Mouse (Mus musculus) myocyte (in vitro differentiated cells): ENCODE data around the gene Gm11020. TPM values are rescaled to one million over a fixed set of nuclear protein-coding genes. Genes with fewer than 3 reads are reported as not detected.
"Not testable (repeated sequence)": the region's sequence is repeated elsewhere in the genome, so short reads cannot be mapped to it uniquely, and the experiment has no call there.

Source experiments
- H3K27me3 ChIP-seq: one replicate; pipeline ENCODE4 v1.6.1; 2011; ENCODE audit not compliant: control insufficient read depth, insufficient read depth, insufficient read length
- H3K36me3 ChIP-seq: one replicate; pipeline ENCODE4 v1.6.1; 2011; ENCODE audit not compliant: control insufficient read depth, insufficient read depth
- H3K4me2 ChIP-seq: one replicate; pipeline ENCODE4 v1.6.1; 2011; ENCODE audit warnings: low read depth, control low read depth
- H3K4me3 ChIP-seq: one replicate; pipeline ENCODE4 v1.5.1; 2011; ENCODE audit warnings: mild to moderate bottlenecking, control low read depth, moderate library complexity
- H3K79me2 ChIP-seq: one replicate; pipeline ENCODE4 v1.6.1; 2011; ENCODE audit not compliant: control insufficient read depth, insufficient read depth
- H3ac ChIP-seq: one replicate; pipeline ENCODE4 v1.6.1; 2011; ENCODE audit not compliant: control insufficient read depth, insufficient read length
- CEBPB ChIP-seq: IDR thresholded peaks from 2 replicates; pipeline ENCODE4 v1.6.1; 2011; ENCODE audit warnings: mild to moderate bottlenecking, moderate library complexity; ENCODE audit not compliant: poor library complexity, insufficient read depth, severe bottlenecking
- E2F4 ChIP-seq: IDR thresholded peaks from one replicate; pipeline ENCODE4 v1.6.1; 2011; ENCODE audit warnings: mild to moderate bottlenecking, control low read depth, moderate library complexity; ENCODE audit not compliant: insufficient read depth
- MAX ChIP-seq: IDR thresholded peaks from one replicate; pipeline ENCODE4 v1.6.1; 2011; ENCODE audit warnings: low read depth, mild to moderate bottlenecking, control low read depth
- MYOD1 ChIP-seq, 3 experiments: IDR thresholded peaks; one replicate each; pipeline ENCODE4 v1.6.1; 2011; ENCODE audit warnings: control low read depth in 2 of 3, low read depth in 2 of 3, mild to moderate bottlenecking in 2 of 3, moderate library complexity in 1 of 3; ENCODE audit not compliant: insufficient read length in 2 of 3, control insufficient read depth in 1 of 3
- MYOG ChIP-seq, 3 experiments: IDR thresholded peaks; one replicate each; pipeline ENCODE4 v1.6.1; 2011; ENCODE audit warnings: control low read depth in 2 of 3, low read depth in 2 of 3, mild to moderate bottlenecking in 2 of 3; ENCODE audit not compliant: insufficient read length in 2 of 3, control insufficient read depth in 1 of 3, insufficient read depth in 1 of 3
- POLR2A ChIP-seq: IDR thresholded peaks from one replicate; pipeline ENCODE4 v1.6.1; 2011; ENCODE audit warnings: low read depth, mild to moderate bottlenecking, control low read depth, moderate library complexity; ENCODE audit not compliant: insufficient read length
- POLR2AphosphoS2 ChIP-seq: IDR thresholded peaks from one replicate; pipeline ENCODE4 v1.6.1; 2011; ENCODE audit warnings: low read depth, control low read depth; ENCODE audit not compliant: insufficient read length
- REST ChIP-seq: IDR thresholded peaks from one replicate; pipeline ENCODE4 v1.6.1; 2011; ENCODE audit warnings: mild to moderate bottlenecking, control low read depth, moderate library complexity; ENCODE audit not compliant: insufficient read depth, insufficient read length
- SRF ChIP-seq: IDR thresholded peaks from one replicate; pipeline ENCODE4 v1.6.1; 2011; ENCODE audit warnings: low read depth; ENCODE audit not compliant: control insufficient read depth, insufficient read length
- TCF12 ChIP-seq: IDR thresholded peaks from one replicate; pipeline ENCODE4 v1.6.1; 2011; ENCODE audit warnings: mild to moderate bottlenecking, control low read depth; ENCODE audit not compliant: poor library complexity, insufficient read depth, severe bottlenecking
- TCF3 ChIP-seq: IDR thresholded peaks from one replicate; pipeline ENCODE4 v1.6.1; 2011; ENCODE audit warnings: low read depth, control low read depth; ENCODE audit not compliant: insufficient read length
- USF1 ChIP-seq: IDR thresholded peaks from one replicate; pipeline ENCODE4 v1.6.1; 2011; ENCODE audit warnings: low read depth, mild to moderate bottlenecking, control low read depth, moderate library complexity
- polyA plus RNA-seq: library from polyadenylated mRNA; unstranded; fragments of >200 nt; fragmentation: generic; extraction: Trizol; gene quantifications from one replicate; pipeline ENCODE4 v1.2.1, GENCODE M21; 2012; ENCODE audit warnings: missing spikeins

Gene Gm11020
- polyA plus RNA-seq, 1 experiment = not detected

DNA sequence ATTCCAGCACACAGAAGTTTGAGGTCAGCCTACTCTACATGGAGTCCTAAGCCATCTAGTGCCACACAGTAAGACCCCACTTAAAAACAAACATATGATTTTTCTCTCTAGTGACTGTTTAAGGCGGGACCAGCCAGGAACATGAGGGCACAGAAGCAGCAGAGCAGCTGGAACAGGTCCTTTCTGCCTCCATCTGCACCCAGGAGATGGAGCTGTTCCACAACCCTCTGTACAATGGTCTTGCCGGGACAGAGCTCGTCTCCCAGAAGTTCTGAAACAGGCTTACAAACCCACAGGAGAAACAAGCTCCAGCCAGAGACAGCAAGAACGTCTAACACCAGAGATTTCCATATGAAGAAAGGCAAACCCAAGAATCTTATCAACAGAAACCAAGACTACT, 8.1 kb upstream of the Gm11020 start:
- Histone ChIP-seq H3K27me3 (peaks cover 17% of the 10 kb centered on the region), H3K79me2 (no peaks in the 10 kb centered on the region), H3K4me2 (no peak overlapping the region), H3K36me3 (no peaks in the 10 kb centered on the region), H3ac (no peak overlapping the region), H3K4me3 (no peak overlapping the region)
- TF ChIP-seq POLR2A (no peak), SRF (no peak), TCF3 (no peak), USF1 (no peak), CEBPB (no peak), MYOG (IDR thresholded peaks at IDR 0.05; ENCODE audit: control insufficient read depth in 1 of 3, insufficient read depth in 1 of 3, insufficient read length in 2 of 3, low read depth in 2 of 3) (no peak), MYOD1 (IDR thresholded peaks at IDR 0.05; ENCODE audit: control insufficient read depth in 1 of 3, insufficient read length in 2 of 3, low read depth in 2 of 3) (no peak), MAX (no peak), TCF12 (no peak), REST (no peak), POLR2AphosphoS2 (no peak), E2F4 (no peak)

DNA sequence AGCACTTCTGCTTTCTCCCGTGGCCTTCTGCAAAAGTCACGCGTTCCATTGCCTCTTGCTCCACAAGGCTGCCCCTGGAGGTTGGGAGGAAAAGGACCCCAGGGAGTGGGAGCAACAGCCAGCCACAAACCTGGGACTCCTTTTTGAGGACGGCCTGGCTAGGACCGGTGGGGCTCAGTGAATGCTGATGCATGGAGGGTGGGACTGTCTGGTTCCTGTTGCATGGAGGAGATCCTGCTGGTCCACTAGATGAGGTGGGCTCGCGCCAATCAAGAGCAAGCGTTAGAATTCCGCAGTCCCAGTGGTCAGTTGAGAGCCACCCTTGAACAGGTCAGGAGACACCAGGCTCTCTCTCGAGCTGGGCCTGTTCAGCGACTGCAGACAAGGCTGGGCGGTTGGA, 563 bp downstream of the Gm11020 start, which contains the start of gene Cmtm2b:
Cmtm2b (plus strand) TSS at position 301 of the 400 bp plus-strand sequence.
- not testable (repeated sequence) for H3K4me2 ChIP-seq, H3K36me3 ChIP-seq, H3K4me3 ChIP-seq, H3K27me3 ChIP-seq, H3K79me2 ChIP-seq, H3ac ChIP-seq

DNA sequence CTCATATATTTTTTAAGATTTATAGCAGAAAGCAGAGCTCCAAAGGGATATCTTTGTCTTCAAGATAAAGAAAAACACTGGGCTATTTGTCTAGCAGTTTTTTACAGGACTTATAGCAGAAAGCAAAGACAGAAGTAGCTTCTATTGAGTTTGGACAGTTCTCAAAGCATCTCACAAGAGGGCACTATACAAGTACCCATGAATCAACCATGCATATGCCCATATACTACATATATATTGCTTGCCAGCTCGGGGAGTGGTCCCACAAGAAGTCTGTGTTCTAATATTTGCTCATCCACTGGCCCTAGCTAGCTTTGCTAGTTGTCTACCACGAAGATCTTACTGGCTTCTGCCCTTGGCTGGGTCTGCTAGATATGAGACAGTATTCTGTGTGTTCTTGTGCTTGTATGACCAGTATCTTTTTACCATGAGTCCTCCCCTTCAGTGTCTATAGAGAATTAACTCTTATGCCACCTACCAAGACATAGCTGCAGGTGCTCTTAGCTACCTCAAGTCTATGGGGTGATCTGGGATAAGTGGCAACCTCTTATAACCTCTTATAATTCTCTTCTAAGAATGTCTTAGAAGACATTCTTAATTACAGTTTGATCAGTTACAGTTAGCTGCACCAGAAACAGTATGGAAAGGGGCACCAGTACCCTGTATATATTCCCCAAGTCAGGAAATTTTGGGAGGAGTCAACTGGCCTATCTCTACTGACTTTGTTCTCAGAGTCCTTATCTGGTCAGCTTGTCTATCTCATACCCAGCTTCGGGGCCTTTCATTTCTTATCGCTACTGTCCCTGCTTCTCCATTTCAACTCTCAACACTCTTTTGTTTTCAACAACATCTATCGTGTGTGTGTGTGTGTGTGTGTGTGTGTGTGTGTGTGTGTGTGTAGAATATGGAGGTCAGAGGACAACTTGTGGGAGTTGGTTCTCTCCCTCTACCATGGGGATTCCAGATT, 11.6 kb downstream of the Gm11020 start:
- no peaks in the 10 kb centered on the region for H3K79me2 ChIP-seq
- H3K27me3 ChIP-seq = peaks cover 10% of the 10 kb centered on the region
- no peak overlapping the region for H3K4me3 ChIP-seq
- H3K4me2 ChIP-seq = no peak overlapping the region
- H3ac ChIP-seq = no peak overlapping the region
- no peak for TF ChIP-seq POLR2AphosphoS2
- no peak for TF ChIP-seq MYOG (IDR thresholded peaks at IDR 0.05; ENCODE audit: control insufficient read depth in 1 of 3, insufficient read depth in 1 of 3, insufficient read length in 2 of 3, low read depth in 2 of 3)
- no peak for TF ChIP-seq REST
- no peak for TF ChIP-seq MYOD1 (IDR thresholded peaks at IDR 0.05; ENCODE audit: control insufficient read depth in 1 of 3, insufficient read length in 2 of 3, low read depth in 2 of 3)
- TF ChIP-seq CEBPB = no peak
- no peak for TF ChIP-seq POLR2A
- no peak for TF ChIP-seq SRF
- no peak for TF ChIP-seq TCF3
- TF ChIP-seq MAX = no peak
- no peak for TF ChIP-seq E2F4
- no peak for TF ChIP-seq TCF12
- TF ChIP-seq USF1 = no peak
- H3K36me3 ChIP-seq = no peaks in the 10 kb centered on the region

DNA sequence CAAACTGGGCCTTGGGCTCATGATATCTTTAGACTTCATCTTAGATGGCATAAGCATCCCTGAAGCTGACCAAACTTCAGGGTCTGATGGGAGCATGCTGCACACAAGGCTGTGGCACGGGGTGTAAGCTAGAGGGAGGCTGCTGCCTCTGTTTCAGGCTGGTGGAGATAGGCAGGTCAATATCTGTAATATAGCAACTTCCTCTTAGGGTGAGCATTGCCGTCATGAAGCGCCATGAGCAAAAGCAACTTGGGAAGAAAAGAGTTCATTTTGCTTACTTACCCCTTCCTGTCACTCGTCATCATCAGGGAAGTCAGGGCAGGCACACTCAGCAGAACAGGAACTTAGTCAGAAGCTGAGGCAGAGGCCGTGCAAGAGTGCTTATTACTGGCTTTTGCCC, 12.4 kb downstream of the Gm11020 start:
- H3K36me3 ChIP-seq = no peaks in the 10 kb centered on the region
- H3K27me3 ChIP-seq = peaks cover 10% of the 10 kb centered on the region
- no peak overlapping the region for H3K4me3 ChIP-seq
- TF ChIP-seq SRF = no peak
- no peak for TF ChIP-seq CEBPB
- no peak for TF ChIP-seq USF1
- no peak for TF ChIP-seq TCF3
- no peak for TF ChIP-seq MYOG (IDR thresholded peaks at IDR 0.05; ENCODE audit: control insufficient read depth in 1 of 3, insufficient read depth in 1 of 3, insufficient read length in 2 of 3, low read depth in 2 of 3)
- TF ChIP-seq E2F4 = no peak
- TF ChIP-seq REST = no peak
- no peak for TF ChIP-seq POLR2A
- no peak for TF ChIP-seq POLR2AphosphoS2
- no peak for TF ChIP-seq TCF12
- no peak for TF ChIP-seq MAX
- no peak for TF ChIP-seq MYOD1 (IDR thresholded peaks at IDR 0.05; ENCODE audit: control insufficient read depth in 1 of 3, insufficient read length in 2 of 3, low read depth in 2 of 3)
- no peak overlapping the region for H3K4me2 ChIP-seq
- no peak overlapping the region for H3ac ChIP-seq
- H3K79me2 ChIP-seq = no peaks in the 10 kb centered on the region

DNA sequence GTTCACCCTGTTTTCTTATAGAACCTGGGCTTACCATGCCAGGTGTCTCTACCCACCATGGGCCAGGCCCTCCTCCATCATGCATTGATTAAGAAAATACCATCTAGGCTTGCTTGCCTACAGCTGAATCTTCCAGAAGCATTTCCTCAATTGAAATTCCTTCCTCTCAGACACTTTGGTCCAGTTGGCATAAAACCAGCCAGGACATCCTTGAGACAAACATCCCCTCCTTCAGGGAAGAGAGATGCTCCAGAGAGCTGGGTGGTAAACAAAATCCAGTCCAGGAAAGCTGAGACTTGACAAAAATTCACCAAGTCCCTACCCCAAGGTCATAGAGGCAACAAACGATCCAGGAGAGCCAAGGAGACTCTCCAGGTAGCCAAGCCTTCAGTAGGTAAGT, 12.8 kb downstream of the Gm11020 start:
- no peak overlapping the region for H3K4me3 ChIP-seq
- no peak overlapping the region for H3ac ChIP-seq
- TF ChIP-seq TCF3 = no peak
- no peak for TF ChIP-seq CEBPB
- TF ChIP-seq MYOG (IDR thresholded peaks at IDR 0.05; ENCODE audit: control insufficient read depth in 1 of 3, insufficient read depth in 1 of 3, insufficient read length in 2 of 3, low read depth in 2 of 3) = no peak
- no peak for TF ChIP-seq MAX
- no peak for TF ChIP-seq MYOD1 (IDR thresholded peaks at IDR 0.05; ENCODE audit: control insufficient read depth in 1 of 3, insufficient read length in 2 of 3, low read depth in 2 of 3)
- no peak for TF ChIP-seq POLR2AphosphoS2
- no peak for TF ChIP-seq USF1
- no peak for TF ChIP-seq POLR2A
- no peak for TF ChIP-seq REST
- no peak for TF ChIP-seq TCF12
- no peak for TF ChIP-seq SRF
- TF ChIP-seq E2F4 = no peak
- H3K4me2 ChIP-seq = no peak overlapping the region
- no peaks in the 10 kb centered on the region for H3K79me2 ChIP-seq
- H3K27me3 ChIP-seq = peaks cover 10% of the 10 kb centered on the region
- no peaks in the 10 kb centered on the region for H3K36me3 ChIP-seq
